Mouse (Mus musculus) kidney, postnatal 4 days (tissue): Measurements from ENCODE around the gene Lrrn4cl.
"Not testable (repeated sequence)": the region's sequence is repeated elsewhere in the genome, so short reads cannot be mapped to it uniquely, and the experiment has no call there.

Experiments used
- DNase-seq, 2 experiments: peaks; one replicate each; pipeline ENCODE4 v3.0.0; 2021; ENCODE audit warnings: mixed read lengths in 2 of 2

Gene Lrrn4cl

DNA sequence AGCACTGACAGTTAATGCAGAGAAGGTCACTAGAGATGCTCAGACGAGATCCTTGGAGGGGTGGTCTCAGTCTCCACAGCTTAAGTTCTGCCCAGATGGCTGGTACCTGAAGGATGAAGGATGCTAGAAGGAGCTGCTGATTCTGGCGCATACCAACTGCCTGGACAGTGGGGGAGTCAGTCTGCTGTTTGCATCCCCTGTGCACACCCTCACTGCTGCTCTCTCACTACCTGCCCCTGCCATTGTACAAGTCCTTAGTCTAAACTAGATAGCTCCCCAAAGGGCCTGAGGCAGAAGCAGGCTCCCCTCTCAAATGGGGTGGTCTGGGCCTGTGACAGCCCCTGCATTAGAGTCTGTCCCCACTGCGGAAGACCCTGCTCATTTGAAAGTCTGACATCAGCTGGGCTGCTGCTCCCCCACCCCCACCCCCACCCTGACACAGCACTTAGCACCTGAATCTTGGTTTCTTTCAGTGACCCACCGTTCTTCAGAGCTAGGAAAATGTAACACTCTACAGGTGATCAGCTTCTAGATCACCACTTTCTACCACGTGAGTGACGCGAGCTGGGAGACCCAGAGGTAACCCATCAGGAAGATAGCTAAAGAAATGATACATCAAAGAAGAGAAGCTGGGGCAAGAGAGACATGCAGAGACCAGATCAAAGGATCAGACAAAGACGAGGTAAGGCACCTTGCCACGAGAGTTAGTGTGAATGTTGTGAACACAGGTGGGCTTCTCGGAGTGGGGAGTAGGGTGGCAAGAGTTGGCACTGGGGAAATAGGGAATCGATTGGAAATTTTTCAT is 11.3 kb upstream of the Lrrn4cl start, which contains the start of gene Gng3:
TSS of gene Gng3 (minus strand) at position 92 of the 805 bp plus-strand sequence.
- DNase-seq, result peak in 1 of 2 experiments; percentile 46

GRCm38 (mm10) chr19:8839908-8840791 is 10.4 kb upstream of the Lrrn4cl start:
- peak; percentile 84 to 90 for DNase-seq

DNA sequence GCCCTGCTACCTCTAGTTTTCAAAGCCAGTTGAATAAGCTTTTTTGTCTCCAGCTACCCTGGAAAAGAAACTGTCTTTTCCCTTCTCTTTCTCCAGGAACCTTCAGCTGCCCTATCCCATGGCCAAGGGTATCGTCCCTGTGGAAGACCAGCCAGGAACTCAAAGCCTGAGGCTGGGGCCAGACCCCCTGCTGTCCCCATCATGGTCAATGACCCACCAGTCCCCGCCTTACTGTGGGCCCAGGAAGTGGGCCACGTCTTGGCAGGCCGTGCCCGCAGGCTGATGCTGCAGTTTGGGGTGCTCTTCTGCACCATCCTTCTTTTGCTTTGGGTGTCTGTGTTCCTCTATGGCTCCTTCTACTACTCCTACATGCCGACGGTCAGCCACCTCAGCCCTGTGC is 9.6 kb upstream of the Lrrn4cl start:
- no peak for DNase-seq

GRCm38 (mm10) chr19:8842961-8843360 is 7.6 kb upstream of the Lrrn4cl start:
- DNase-seq, result no peak

DNA sequence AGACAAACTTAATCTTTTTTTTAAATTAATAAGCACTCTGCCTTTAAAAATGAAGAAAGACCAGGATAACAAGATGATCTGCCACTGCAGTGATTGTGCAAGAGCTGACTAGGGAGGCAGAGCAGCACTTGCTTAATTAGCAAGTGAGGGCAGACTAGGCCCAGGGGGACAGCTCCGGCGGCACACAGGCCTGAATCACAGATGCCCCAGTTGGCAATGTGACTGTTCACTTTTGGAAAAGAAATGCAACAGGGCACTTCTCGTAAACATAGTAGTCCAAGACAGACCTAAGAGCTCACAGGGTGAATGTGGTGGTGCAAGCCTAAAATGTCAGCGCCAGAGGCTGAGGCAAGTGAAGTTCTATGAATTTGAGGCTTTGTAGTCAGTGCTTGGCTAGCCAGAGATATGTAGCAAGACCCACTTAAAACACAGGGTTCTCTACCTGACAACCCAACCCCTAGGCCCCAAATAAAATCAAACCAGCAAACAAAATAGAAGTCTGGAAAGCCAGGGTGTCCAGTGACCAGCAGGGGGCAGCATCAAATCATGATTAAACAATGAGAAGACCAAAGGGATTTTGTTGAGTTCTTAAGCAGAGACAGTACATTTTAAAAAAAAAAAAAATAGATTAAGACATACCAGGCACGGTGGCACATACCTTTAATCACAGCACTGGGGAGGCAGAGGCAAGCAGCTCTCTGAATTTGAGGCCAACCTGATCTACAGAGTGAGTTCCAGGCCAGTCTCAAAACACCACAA is 6.0 kb upstream of the Lrrn4cl start:
- DNase-seq, result peak; percentile 89 to 90

- no peak for DNase-seq
These were observed 2.2 kb upstream of the Lrrn4cl start for GRCm38 (mm10) chr19:8848356-8848755.

- no peak for DNase-seq
These were observed 1.1 kb downstream of the Lrrn4cl start for GRCm38 (mm10) chr19:8851639-8852038.

GRCm38 (mm10) chr19:8852236-8852928 is 1.8 kb downstream of the Lrrn4cl start:
- no peak for DNase-seq

DNA sequence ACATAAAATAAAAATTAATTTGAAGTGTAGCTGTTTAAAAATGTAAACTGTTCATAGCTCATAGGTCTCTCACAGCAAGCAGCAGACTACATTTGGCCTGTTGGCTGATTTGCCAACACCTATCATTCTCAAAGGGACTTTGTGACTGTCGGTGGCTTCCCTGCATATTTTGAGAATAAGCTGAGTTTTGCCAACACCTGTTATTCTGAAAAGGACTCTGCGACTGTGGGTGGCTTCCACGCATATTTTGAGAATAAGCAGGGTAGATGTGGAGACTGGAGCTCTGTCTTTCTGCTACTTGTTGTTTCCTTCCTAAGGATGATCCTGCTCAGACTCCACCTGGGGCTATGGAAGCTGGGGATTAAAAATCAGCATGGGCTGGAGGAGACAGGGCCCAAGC is 2.5 kb downstream of the Lrrn4cl start:
- DNase-seq, result no peak

- peak; percentile 73 to 81 for DNase-seq
These were observed 7.1 kb downstream of the Lrrn4cl start for GRCm38 (mm10) chr19:8857689-8858088.

DNA sequence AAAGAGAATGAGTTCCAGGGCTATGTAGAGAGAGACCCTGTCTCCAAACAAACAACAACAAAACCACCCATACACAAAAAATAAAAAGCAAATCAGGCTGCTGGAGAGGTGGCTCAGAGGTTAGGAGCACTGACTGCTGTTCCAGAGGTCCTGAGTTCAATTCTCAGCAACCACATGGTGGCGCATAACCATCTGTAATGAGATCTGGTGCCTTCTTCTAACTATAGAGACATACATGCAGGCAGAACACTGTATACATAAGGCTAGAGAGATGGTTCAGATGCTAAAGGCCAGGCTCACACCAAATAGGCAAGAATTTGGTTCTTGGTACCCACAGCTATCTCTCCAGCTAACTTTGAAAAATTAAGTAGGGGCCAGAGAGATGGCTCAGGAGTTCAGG is 8.4 kb downstream of the Lrrn4cl start:
- DNase-seq, result peak in 1 of 2 experiments; percentile 45

DNA sequence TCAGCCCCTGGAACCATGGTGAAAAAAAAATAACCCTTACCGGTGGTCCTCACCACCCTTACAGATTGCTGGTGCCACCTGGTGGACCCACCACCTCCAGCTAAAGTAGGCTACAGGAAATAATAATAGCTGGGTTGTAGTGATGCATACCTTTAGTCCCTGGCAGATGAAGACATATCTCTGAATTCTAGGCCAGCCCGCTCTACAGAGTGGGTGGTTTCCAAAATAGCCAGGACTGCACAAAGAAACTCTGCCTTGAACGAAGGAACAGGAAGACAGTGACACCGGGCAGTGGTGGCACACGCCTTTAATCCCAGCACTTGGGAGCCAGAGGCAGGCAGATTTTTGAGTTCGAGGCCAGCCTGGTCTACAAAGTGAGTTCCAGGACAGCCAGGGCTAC is 13.7 kb downstream of the Lrrn4cl start:
- DNase-seq, result no peak

- not testable (repeated sequence) for DNase-seq
These were observed 19.8 kb downstream of the Lrrn4cl start for GRCm38 (mm10) chr19:8870381-8870780.

DNA sequence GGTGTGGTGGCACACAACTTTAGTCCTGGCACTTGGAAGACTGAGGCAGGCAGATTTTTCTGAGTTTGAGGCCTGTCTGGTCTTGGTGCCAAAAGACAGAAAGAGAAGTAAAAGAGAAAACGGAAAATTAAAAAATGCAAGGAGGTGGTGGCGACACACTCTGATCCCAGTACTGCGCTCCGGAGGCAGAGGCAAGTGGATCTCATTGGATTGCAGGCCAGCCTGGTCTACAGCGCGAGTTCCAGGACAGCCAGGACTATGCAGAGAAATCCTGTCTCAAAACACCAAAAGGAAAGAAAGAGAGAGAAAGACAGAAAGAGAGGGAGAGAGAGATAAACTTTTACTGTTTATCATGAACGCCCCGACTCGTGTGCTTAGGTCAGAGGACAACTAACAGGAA is 20.3 kb downstream of the Lrrn4cl start:
- no peak for DNase-seq

- DNase-seq, result peak; percentile 95 to 97
These were observed 21.0 kb downstream of the Lrrn4cl start, which contains the start of gene Ubxn1 for GRCm38 (mm10) chr19:8871267-8872186. Gene Ubxn1, plus strand, starts transcription at chr19:8871496.

- no peak for DNase-seq
These were observed 21.8 kb downstream of the Lrrn4cl start for GRCm38 (mm10) chr19:8872266-8872840.

DNA sequence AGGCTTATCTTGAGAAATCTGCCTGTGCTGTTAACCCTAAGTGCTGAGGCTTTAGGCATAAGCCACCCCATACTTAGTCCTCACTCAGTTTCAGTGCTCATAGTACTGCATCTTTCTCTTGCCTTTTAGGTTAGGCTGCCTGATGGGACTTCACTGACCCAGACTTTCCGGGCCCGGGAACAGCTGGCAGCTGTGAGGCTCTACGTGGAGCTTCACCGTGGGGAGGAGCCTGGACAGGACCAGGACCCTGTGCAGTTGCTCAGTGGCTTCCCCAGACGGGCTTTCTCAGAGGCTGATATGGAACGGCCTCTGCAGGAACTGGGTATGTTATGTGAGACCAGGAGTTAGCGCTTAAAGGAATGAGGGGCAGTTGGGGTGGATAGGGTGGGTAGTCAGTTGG is 24.5 kb downstream of the Lrrn4cl start:
- DNase-seq, result no peak

DNA sequence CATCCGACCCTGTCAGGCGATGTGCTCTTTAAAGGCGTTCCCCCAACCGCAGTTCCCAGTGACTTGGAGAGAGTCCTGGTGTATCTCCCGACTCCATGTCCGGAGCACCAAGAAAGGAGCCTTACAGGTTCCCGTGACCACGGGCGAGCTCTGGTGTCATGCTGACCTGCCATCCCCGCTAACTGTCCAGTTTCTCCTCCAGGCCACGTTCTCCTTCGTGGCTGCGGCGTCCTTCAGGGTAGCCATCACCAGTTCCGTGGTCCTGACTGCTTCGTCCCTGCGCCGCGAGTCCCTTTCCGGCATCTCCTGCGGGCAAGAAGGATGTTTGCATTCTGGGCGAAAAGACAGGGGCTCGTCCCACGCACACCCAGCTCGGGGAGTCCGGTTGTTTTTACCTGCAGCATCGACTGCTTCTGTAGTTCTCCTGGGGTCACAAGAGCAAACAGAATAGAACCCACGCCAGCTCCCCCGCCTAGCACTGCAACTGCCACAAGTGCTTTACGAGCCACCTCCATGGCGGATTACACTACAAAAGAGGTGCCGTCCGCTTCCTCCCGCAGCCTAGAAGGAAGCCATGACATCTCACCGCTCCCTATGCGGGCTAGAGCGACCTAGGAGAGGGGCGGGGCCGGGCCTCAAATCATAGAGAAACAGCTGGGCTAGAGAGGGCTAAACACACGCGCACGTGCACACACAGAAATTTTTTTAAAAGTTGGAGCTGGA is 29.9 kb downstream of the Lrrn4cl start, which contains the start of gene Uqcc3:
TSS of gene Uqcc3 (minus strand) at position 613 of the 723 bp plus-strand sequence.
- peak; percentile 90 to 95 for DNase-seq

GRCm38 (mm10) chr19:8881034-8881392 is 30.4 kb downstream of the Lrrn4cl start:
- DNase-seq, result no peak

- DNase-seq, result no peak
These were observed 33.0 kb downstream of the Lrrn4cl start, which contains the start of the genes Lbhd1 and Gm49403 for GRCm38 (mm10) chr19:8883616-8884015. Gene Lbhd1, plus strand, starts transcription at chr19:8883732. Gene Gm49403, plus strand, starts transcription at chr19:8883930.
